In the genomic region with DNA sequence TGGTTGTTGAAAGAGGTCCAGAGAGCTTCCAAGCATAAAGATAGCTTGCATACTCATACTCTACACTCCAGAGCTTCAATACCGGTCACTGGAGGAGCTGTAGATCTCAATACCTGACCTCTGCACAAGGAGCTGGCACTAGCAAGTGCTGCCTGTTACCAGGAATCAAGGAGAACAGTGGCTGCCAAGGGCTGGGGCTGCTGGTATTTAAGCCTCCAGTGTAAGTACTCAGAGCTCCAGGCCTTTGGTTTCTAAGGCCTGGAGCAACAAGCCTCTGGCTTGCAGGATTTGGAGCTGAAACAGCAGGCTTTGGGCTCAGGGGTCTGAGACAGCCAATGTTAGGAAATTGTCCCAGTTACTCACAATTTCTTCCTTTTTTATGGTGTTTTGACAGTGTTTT, we compare ENCODE assay signal across 15 mouse cellular contexts.
DNase-seq lines count a peak whose midpoint lies in the region; ATAC-seq and TF ChIP-seq lines count a peak whose summit lies in the region.
"Had no signal": no experiment of that assay in that cellular context is flagged by ENCODE, and none has a peak within 500 bp of the region (broad histone marks: within the 10 kb centered on the region; RNA-seq: fewer than 3 reads in every experiment).

No protein-coding gene starts in this region.

- no peaks in the 10 kb centered on the region for H3K4me1 ChIP-seq in lung, embryonic 15.5 days
- peaks cover 16% of the 10 kb centered on the region for H3K4me1 ChIP-seq in heart, embryonic 13.5 days
- 0 out of 2 replicates have a peak, but pooled peaks cover 2% of the 10 kb centered on the region for H3K4me1 ChIP-seq in intestine, embryonic 16.5 days (ENCODE audit: control insufficient read depth, insufficient read depth, low read length)
- H3K4me1 ChIP-seq in midbrain, postnatal 0 days (ENCODE audit: insufficient read depth, low read length) = no peaks in the 10 kb centered on the region
- H3K4me1 ChIP-seq: limb, embryonic 15.5 days; midbrain, embryonic 13.5 days had no signal

- no peaks in the 10 kb centered on the region for H3K9me3 ChIP-seq in lung, embryonic 15.5 days
- H3K9me3 ChIP-seq in heart, embryonic 13.5 days = no peaks in the 10 kb centered on the region
- H3K9me3 ChIP-seq in intestine, embryonic 16.5 days (ENCODE audit: control insufficient read depth, low read length) = no peaks in the 10 kb centered on the region
- H3K9me3 ChIP-seq in midbrain, postnatal 0 days (ENCODE audit: low read length) = no peaks in the 10 kb centered on the region
- H3K9me3 ChIP-seq: limb, embryonic 15.5 days; midbrain, embryonic 13.5 days had no signal

- no peaks in the 10 kb centered on the region for H3K36me3 ChIP-seq in lung, embryonic 15.5 days
- no peaks in the 10 kb centered on the region for H3K36me3 ChIP-seq in heart, embryonic 13.5 days
- H3K36me3 ChIP-seq in intestine, embryonic 16.5 days (ENCODE audit: control insufficient read depth, insufficient read depth, low read length) = no peaks in the 10 kb centered on the region
- no peaks in the 10 kb centered on the region for H3K36me3 ChIP-seq in midbrain, postnatal 0 days (ENCODE audit: insufficient read depth, low read length)
- H3K36me3 ChIP-seq: limb, embryonic 15.5 days; midbrain, embryonic 13.5 days had no signal

- 90% methylated on average over 1 of the region's 1 CpGs for WGBS in lung, embryonic 15.5 days
- WGBS in heart, embryonic 13.5 days = 69% methylated on average over 1 of the region's 1 CpGs
- 90% methylated on average over 1 of the region's 1 CpGs for WGBS in intestine, embryonic 16.5 days
- WGBS in midbrain, postnatal 0 days = 90% methylated on average over 1 of the region's 1 CpGs

- no peak overlapping the region for H3K4me2 ChIP-seq in lung, embryonic 15.5 days
- H3K4me2 ChIP-seq in heart, embryonic 13.5 days = no peak overlapping the region
- H3K4me2 ChIP-seq in intestine, embryonic 16.5 days (ENCODE audit: low read depth, low read length) = no peak overlapping the region
- H3K4me2 ChIP-seq in midbrain, postnatal 0 days (ENCODE audit: low read depth, low read length, poor library complexity, severe bottlenecking) = no peak overlapping the region
- H3K4me2 ChIP-seq: limb, embryonic 15.5 days; lung, embryonic 14.5 days; midbrain, embryonic 13.5 days had no signal

- no peak overlapping the region for H3K4me3 ChIP-seq in gastrocnemius, adult 2 months
- no peak overlapping the region for H3K4me3 ChIP-seq in lung, embryonic 15.5 days
- H3K4me3 ChIP-seq in heart, embryonic 13.5 days = no peak overlapping the region
- no peak overlapping the region for H3K4me3 ChIP-seq in intestine, embryonic 16.5 days (ENCODE audit: low read length)
- no peak overlapping the region for H3K4me3 ChIP-seq in midbrain, postnatal 0 days (ENCODE audit: low read depth, low read length)
- H3K4me3 ChIP-seq: erythroblast, embryonic 14.5 days; limb, embryonic 15.5 days; midbrain, embryonic 13.5 days had no signal

- H3K27ac ChIP-seq in gastrocnemius, adult 2 months = peak overlapping the region; percentile 73
- H3K27ac ChIP-seq in lung, embryonic 15.5 days = no peak overlapping the region; the same call in 1 of the 2 replicates
- H3K27ac ChIP-seq in heart, embryonic 13.5 days (replicated peaks) = peak overlapping the region; percentile 61
- H3K27ac ChIP-seq in intestine, embryonic 16.5 days (ENCODE audit: low read length) = peak overlapping the region; percentile 14; the same call in 1 of the 2 replicates
- no peak overlapping the region for H3K27ac ChIP-seq in midbrain, postnatal 0 days (ENCODE audit: low read depth, low read length)
- H3K27ac ChIP-seq: limb, embryonic 15.5 days; midbrain, embryonic 13.5 days had no signal

- H3K27me3 ChIP-seq in lung, embryonic 15.5 days = no peaks in the 10 kb centered on the region
- H3K27me3 ChIP-seq in heart, embryonic 13.5 days (replicated peaks) = no peaks in the 10 kb centered on the region
- H3K27me3 ChIP-seq in intestine, embryonic 16.5 days (replicated peaks; ENCODE audit: control insufficient read depth, insufficient read depth, low read length) = no peaks in the 10 kb centered on the region
- H3K27me3 ChIP-seq in midbrain, postnatal 0 days (ENCODE audit: insufficient read depth, low read length) = no peaks in the 10 kb centered on the region
- H3K27me3 ChIP-seq: limb, embryonic 15.5 days; midbrain, embryonic 13.5 days had no signal

- 0 out of 2 replicates have a peak, but pooled peaks have one; percentile 7 for ATAC-seq in lung, embryonic 15.5 days (ENCODE audit: borderline replicate concordance, extremely low read depth, low FRiP score, low TSS enrichment)
- ATAC-seq in heart, embryonic 13.5 days (ENCODE audit: extremely low read depth, insufficient number of reproducible peaks, low FRiP score, low TSS enrichment) = no peak
- ATAC-seq in intestine, embryonic 16.5 days = no peak
- no peak for ATAC-seq in midbrain, postnatal 0 days (ENCODE audit: low FRiP score)
- ATAC-seq: midbrain, embryonic 13.5 days had no signal

- DNase-seq in gastrocnemius, adult 2 months = peak; percentile 31
- no peak for DNase-seq in gastrocnemius, postnatal 4 days (ENCODE audit: low spot score in 2 of 2)
- no peak for DNase-seq in lung, postnatal 25 days (ENCODE audit: low spot score)
- DNase-seq in midbrain, postnatal 0 days (ENCODE audit: low spot score) = no peak
- no peak for DNase-seq in adrenal gland, postnatal 36 days
- DNase-seq: adrenal gland, adult 8-10 months; cerebellum, adult 9-11 months; kidney, adult 18-20 months had no signal

- intact Hi-C loops in gastrocnemius, adult 2 months (cut with DNase I) = no loop called here

- no peak overlapping the region for H3K9ac ChIP-seq in lung, embryonic 15.5 days
- no peak overlapping the region for H3K9ac ChIP-seq in heart, embryonic 13.5 days
- H3K9ac ChIP-seq in intestine, embryonic 16.5 days (ENCODE audit: low read depth, low read length) = no peak overlapping the region
- no peak overlapping the region for H3K9ac ChIP-seq in midbrain, postnatal 0 days (replicated peaks; ENCODE audit: low read length, poor library complexity, severe bottlenecking)
- H3K9ac ChIP-seq: limb, embryonic 15.5 days; lung, embryonic 14.5 days; midbrain, embryonic 13.5 days had no signal

- no peak for TF ChIP-seq CTCF in gastrocnemius, adult 2 months (IDR thresholded peaks at IDR 0.05)
- TF ChIP-seq CTCF in midbrain, postnatal 0 days (IDR thresholded peaks at IDR 0.05) = no peak

Comparison
In these comparisons a context has a peak if more than half of its experiments do, and no peak if none do; other contexts are left out.
1. H3K27ac ChIP-seq: peak in gastrocnemius, adult 2 months (single experiment), heart, embryonic 13.5 days (single experiment) and intestine, embryonic 16.5 days (single experiment); none in lung, embryonic 15.5 days (single experiment) and midbrain, postnatal 0 days (single experiment).